Mouse (Mus musculus) stomach, postnatal 0 days (tissue): ENCODE measurements around the gene Cfap97d1.

Experiments
- CTCF ChIP-seq: IDR thresholded peaks from 2 replicates; pipeline ENCODE4 v1.5.1; 2016; ENCODE audit warnings: antibody characterized with exemption, low read depth, mild to moderate bottlenecking, moderate library complexity
- EP300 ChIP-seq: optimal IDR thresholded peaks from 2 replicates; pipeline ENCODE3; 2016; ENCODE audit warnings: antibody characterized with exemption

- peak; percentile 43 for TF ChIP-seq CTCF
- no peak for TF ChIP-seq EP300
Measured at GRCm38 (mm10) chr11:102008372-102008771, 24.3 kb downstream of the Cfap97d1 start.
